17 mouse cellular contexts compared by ENCODE assay signal in the genomic region with DNA sequence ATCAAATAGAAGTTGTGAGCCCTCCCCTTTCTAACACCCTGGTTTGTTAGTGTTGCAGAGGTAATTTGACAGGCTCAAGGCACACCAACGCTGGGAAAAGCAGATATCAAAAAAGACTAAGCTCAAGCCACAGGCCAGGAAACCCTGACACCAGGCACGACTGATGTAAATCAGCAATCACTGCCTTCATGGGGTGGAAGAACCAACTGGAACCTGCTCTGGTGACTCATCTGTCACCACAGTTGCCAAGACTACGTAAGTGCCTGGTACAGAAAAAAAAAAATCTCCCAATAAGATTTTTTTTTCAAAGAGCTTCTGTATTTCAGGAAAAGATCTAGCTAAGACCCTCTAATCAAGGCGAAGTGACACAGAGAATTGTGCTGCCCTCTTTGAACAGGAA.
DNase-seq lines count a peak whose midpoint lies in the region; TF ChIP-seq lines count a peak whose summit lies in the region.
"Had no signal": no experiment of that assay in that cellular context is flagged by ENCODE, and none has a peak within 500 bp of the region (broad histone marks: within the 10 kb centered on the region; RNA-seq: fewer than 3 reads in every experiment).

No protein-coding gene starts in this region.

- H3K79me2 ChIP-seq in myocyte (ENCODE audit: control insufficient read depth, insufficient read depth): no peaks in the 10 kb centered on the region

- H3ac ChIP-seq in myocyte (ENCODE audit: control insufficient read depth, insufficient read length): no peak overlapping the region

- 0 out of 2 replicates have a peak overlapping the region, but pooled peaks have one; percentile 16 for H3K27ac ChIP-seq in cerebellum, adult 2 months (ENCODE audit: insufficient read depth, low read length)
- H3K27ac ChIP-seq: embryonic facial prominence, embryonic 13.5 days; forebrain, embryonic 13.5 days; hindbrain, embryonic 15.5 days; midbrain, embryonic 10.5 days had no signal

- 41% methylated on average over 4 of the region's 4 CpGs for WGBS in cerebellum, adult 2 months

- no peak overlapping the region for H3K4me2 ChIP-seq in myocyte (ENCODE audit: low read depth)
- H3K4me2 ChIP-seq: embryonic facial prominence, embryonic 13.5 days; forebrain, embryonic 13.5 days; hindbrain, embryonic 15.5 days had no signal

- TF ChIP-seq CTCF in cerebellum, adult 2 months (IDR thresholded peaks at IDR 0.05; ENCODE audit: borderline replicate concordance, insufficient read depth, low read depth, low read length): no peak

- no peak for TF ChIP-seq POLR2A in cerebellum, adult 2 months (IDR thresholded peaks at IDR 0.05; ENCODE audit: borderline replicate concordance, insufficient read depth, low read length)
- no peak for TF ChIP-seq POLR2A in myocyte (IDR thresholded peaks at IDR 0.05; ENCODE audit: insufficient read length, low read depth)

- DNase-seq in cerebellum, adult 2 months: peak; percentile 11 to 44
- DNase-seq in cerebellum, postnatal 10 days: no peak
- DNase-seq in right cerebral cortex, adult 18-20 months: peak; percentile 35
- DNase-seq in right cerebral cortex, postnatal 10 days (ENCODE audit: low spot score in 2 of 2): no peak
- DNase-seq in adrenal gland, postnatal 14 days: peak; percentile 47
- no peak for DNase-seq in kidney, adult 8-10 months
- DNase-seq in heart, adult 8-10 months (ENCODE audit: low spot score): no peak
- DNase-seq: B cell, adult 2 months; cerebellum, adult 9-11 months; gastrocnemius, postnatal 25 days; kidney, adult 2 months; liver, postnatal 0 days had no signal

- peaks cover 9% of the 10 kb centered on the region; the same call in 1 of the 2 replicates for H3K4me1 ChIP-seq in cerebellum, adult 2 months (ENCODE audit: control insufficient read depth, insufficient read depth, low read length)
- H3K4me1 ChIP-seq: embryonic facial prominence, embryonic 13.5 days; forebrain, embryonic 13.5 days had no signal

- H3K27me3 ChIP-seq in cerebellum, adult 2 months (ENCODE audit: control insufficient read depth, insufficient read depth, low read length): no peaks in the 10 kb centered on the region
- H3K27me3 ChIP-seq in myocyte (ENCODE audit: control insufficient read depth, insufficient read depth, insufficient read length): no peaks in the 10 kb centered on the region
- H3K27me3 ChIP-seq: embryonic facial prominence, embryonic 13.5 days; forebrain, embryonic 13.5 days; hindbrain, embryonic 15.5 days had no signal

- H3K36me3 ChIP-seq in myocyte (ENCODE audit: control insufficient read depth, insufficient read depth): no peaks in the 10 kb centered on the region
- H3K36me3 ChIP-seq: embryonic facial prominence, embryonic 13.5 days; hindbrain, embryonic 15.5 days; midbrain, embryonic 10.5 days had no signal

- H3K4me3 ChIP-seq in cerebellum, adult 2 months (replicated peaks; ENCODE audit: insufficient read depth, low read depth, low read length): no peak overlapping the region
- no peak overlapping the region for H3K4me3 ChIP-seq in myocyte
- H3K4me3 ChIP-seq: embryonic facial prominence, embryonic 13.5 days; forebrain, embryonic 13.5 days; hindbrain, embryonic 15.5 days; midbrain, embryonic 10.5 days had no signal

TF ChIP-seq in myocyte, 11 proteins besides CTCF, POLR2A, EP300 and RAD21:
- TF ChIP-seq USF1 (IDR thresholded peaks at IDR 0.05; ENCODE audit: low read depth) (no peak), MYOD1 (IDR thresholded peaks at IDR 0.05; ENCODE audit: control insufficient read depth in 1 of 3, insufficient read length in 2 of 3, low read depth in 2 of 3) (peak in 2 of 3 experiments; percentile 10 to 39)

Comparison
In these comparisons a context has a peak if more than half of its experiments do, and no peak if none do; other contexts are left out.
1. DNase-seq: peak in cerebellum, adult 2 months (2 of 2), right cerebral cortex, adult 18-20 months (single experiment) and adrenal gland, postnatal 14 days (single experiment); none in cerebellum, postnatal 10 days (0 of 2), right cerebral cortex, postnatal 10 days (0 of 2), kidney, adult 8-10 months (0 of 2) and heart, adult 8-10 months (single experiment).